8 mouse cellular contexts compared by ENCODE assay signal in the genomic region with DNA sequence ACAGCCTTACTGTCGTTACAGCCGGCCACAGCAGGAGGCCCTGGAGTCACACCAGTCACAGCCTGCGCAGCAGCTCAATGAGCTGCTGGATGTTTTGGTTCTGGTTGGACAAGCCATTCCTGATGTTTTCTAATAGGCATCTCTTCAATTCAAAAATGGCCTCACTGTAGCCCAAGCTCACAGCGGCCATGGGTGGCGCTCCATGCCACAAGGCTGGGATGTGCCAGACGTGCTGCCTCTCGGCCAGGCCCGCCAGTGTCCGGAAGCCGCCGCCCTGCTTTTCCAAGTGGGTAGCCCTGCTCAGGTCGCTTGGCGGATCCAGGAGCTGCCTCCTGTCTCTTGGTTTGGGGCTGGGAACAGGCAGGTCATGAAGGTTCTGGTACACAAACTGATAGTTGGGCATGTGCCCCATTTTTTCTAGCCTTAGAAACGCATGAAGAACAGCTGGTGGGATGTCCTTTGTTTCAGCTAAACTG. TPM values are rescaled to one million over a fixed set of nuclear protein-coding genes. Genes with fewer than 3 reads are reported as not detected.
DNase-seq lines count a peak whose midpoint lies in the region; ATAC-seq and TF ChIP-seq lines count a peak whose summit lies in the region.

A gene (minus strand): TSS at position 51 of the 476 bp plus-strand sequence.

- H3K36me3 ChIP-seq in forebrain, embryonic 13.5 days (ENCODE audit: poor library complexity, severe bottlenecking), result peaks cover 51% of the 10 kb centered on the region
- H3K36me3 ChIP-seq in limb, embryonic 14.5 days (ENCODE audit: control insufficient read depth, insufficient read depth, low read length), result peaks cover 44% of the 10 kb centered on the region
- H3K36me3 ChIP-seq in stomach, embryonic 14.5 days (ENCODE audit: control insufficient read depth, insufficient read depth, low read length), result peaks cover 35% of the 10 kb centered on the region

- no peak for TF ChIP-seq POLR2A in limb, embryonic 14.5 days (IDR thresholded peaks at IDR 0.05; ENCODE audit: borderline replicate concordance, extremely low read depth, insufficient read depth, insufficient read length)

- no peak for ATAC-seq in frontal cortex, adult (ENCODE audit: low TSS enrichment)
- ATAC-seq in forebrain, embryonic 13.5 days, result no peak
- no peak for ATAC-seq in limb, embryonic 14.5 days (ENCODE audit: low FRiP score, low read depth)
- ATAC-seq in stomach, embryonic 14.5 days (ENCODE audit: insufficient number of reproducible peaks, insufficient read depth, low FRiP score, low read depth), result no peak

- no peak within 1 kb of the TSS for H3K9ac ChIP-seq in forebrain, embryonic 13.5 days
- no peak within 1 kb of the TSS for H3K9ac ChIP-seq in limb, embryonic 14.5 days (ENCODE audit: low read depth, low read length, severe bottlenecking)
- no peak within 1 kb of the TSS for H3K9ac ChIP-seq in stomach, embryonic 14.5 days (replicated peaks; ENCODE audit: low read depth, low read length)

- WGBS in forebrain, embryonic 13.5 days, result 80% methylated on average over 14 of the region's 14 CpGs
- 79% methylated on average over 12 of the region's 14 CpGs for WGBS in limb, embryonic 14.5 days
- 83% methylated on average over 14 of the region's 14 CpGs for WGBS in stomach, embryonic 14.5 days

- no peak within 1 kb of the TSS for H3K27ac ChIP-seq in forebrain, embryonic 13.5 days
- no peak within 1 kb of the TSS for H3K27ac ChIP-seq in limb, embryonic 14.5 days (replicated peaks; ENCODE audit: low read depth, low read length)
- H3K27ac ChIP-seq in stomach, embryonic 14.5 days (ENCODE audit: low read length), result no peak within 1 kb of the TSS

- no peaks in the 10 kb centered on the region for H3K4me1 ChIP-seq in forebrain, embryonic 13.5 days
- no peaks in the 10 kb centered on the region for H3K4me1 ChIP-seq in limb, embryonic 14.5 days (ENCODE audit: control insufficient read depth, insufficient read depth, low read length)
- H3K4me1 ChIP-seq in stomach, embryonic 14.5 days (ENCODE audit: control insufficient read depth, insufficient read depth, low read length), result no peaks in the 10 kb centered on the region

- H3K4me2 ChIP-seq in forebrain, embryonic 13.5 days, result no peak within 1 kb of the TSS
- H3K4me2 ChIP-seq in limb, embryonic 14.5 days (replicated peaks; ENCODE audit: low read depth, low read length, severe bottlenecking), result no peak within 1 kb of the TSS
- no peak within 1 kb of the TSS for H3K4me2 ChIP-seq in stomach, embryonic 14.5 days (replicated peaks; ENCODE audit: low read depth, low read length)

- no peak within 1 kb of the TSS for H3K4me3 ChIP-seq in forebrain, embryonic 13.5 days
- H3K4me3 ChIP-seq in limb, embryonic 14.5 days (replicated peaks; ENCODE audit: low read length), result no peak within 1 kb of the TSS
- H3K4me3 ChIP-seq in stomach, embryonic 14.5 days (ENCODE audit: low read depth, low read length), result no peak within 1 kb of the TSS

- no peaks in the 10 kb centered on the region for H3K9me3 ChIP-seq in forebrain, embryonic 13.5 days (replicated peaks)
- no peaks in the 10 kb centered on the region for H3K9me3 ChIP-seq in limb, embryonic 14.5 days (ENCODE audit: control insufficient read depth, low read length)
- H3K9me3 ChIP-seq in stomach, embryonic 14.5 days (ENCODE audit: control insufficient read depth, low read depth, low read length), result no peaks in the 10 kb centered on the region

- no peaks in the 10 kb centered on the region for H3K27me3 ChIP-seq in forebrain, embryonic 13.5 days
- no peaks in the 10 kb centered on the region for H3K27me3 ChIP-seq in limb, embryonic 14.5 days (ENCODE audit: control insufficient read depth, insufficient read depth, low read length)
- no peaks in the 10 kb centered on the region for H3K27me3 ChIP-seq in stomach, embryonic 14.5 days (ENCODE audit: control insufficient read depth, insufficient read depth, low read length)

- no peak for DNase-seq in frontal cortex, adult 2 months (ENCODE audit: extremely low spot score in 1 of 2, low spot score in 1 of 2)
- DNase-seq in MN1 (ENCODE audit: low spot score), result peak; percentile 5
- no peak for DNase-seq in heart, postnatal 4 days
- no peak for DNase-seq in limb, embryonic 14.5 days (ENCODE audit: low spot score)
- DNase-seq in right cerebral cortex, postnatal 14 days, result no peak

RNA-seq across cellular contexts. Expression of the gene that starts here (rescaled TPM):
- polyA plus RNA-seq in frontal cortex, adult 2 months (2012; rRNA removed), result 95.5 and 98.3 TPM in 2 replicates
- 185 and 188 TPM in 2 replicates for polyA plus RNA-seq in forebrain, embryonic 13.5 days (2015; fragmentation: Nextera tagmentation; extraction: Ambion mirVana)
- 100 to 1,000 TPM; 112 to 114 TPM for total RNA-seq in heart, postnatal 4 days (2021)
- polyA plus RNA-seq in limb, embryonic 14.5 days (2012; rRNA removed), result 124 and 135 TPM in 2 replicates
- polyA plus RNA-seq in limb, embryonic 14.5 days (2014; fragmentation: Nextera tagmentation; extraction: Ambion mirVana), result 197 and 219 TPM in 2 replicates
- 206 and 225 TPM in 2 replicates for polyA plus RNA-seq in stomach, embryonic 14.5 days (2014; fragmentation: Nextera tagmentation; extraction: Ambion mirVana)
